Mouse (Mus musculus) neural tube, embryonic 15.5 days (tissue): ENCODE results near the gene Inafm2. TPM values are rescaled to one million over a fixed set of nuclear protein-coding genes. Genes with fewer than 3 reads are reported as not detected.
A peak's percentile ranks its signal among the peaks of the same experiment; 100 is the strongest.

Source experiments
- ATAC-seq: fragments of 200-750 bp; cut with Nextera tagmentation; 2 replicates; pipeline ENCODE4 v1.8.0; 2017; ENCODE audit warnings: mild to moderate bottlenecking, moderate TSS enrichment, moderate library complexity; ENCODE audit not compliant: low FRiP score
- H3K27ac ChIP-seq: fragments of 300-500 bp; sonication (generic); replicated peaks from 2 replicates; pipeline ENCODE4 v1.5.1; 2015; ENCODE audit warnings: mild to moderate bottlenecking, inconsistent platforms
- H3K27me3 ChIP-seq: fragments of 300-500 bp; sonication (generic); replicated peaks from 2 replicates; pipeline ENCODE4 v1.6.1; 2015; ENCODE audit warnings: inconsistent platforms
- H3K36me3 ChIP-seq: fragments of 300-500 bp; sonication (generic); 2 replicates; pipeline ENCODE4 v1.6.1; 2015; ENCODE audit warnings: inconsistent platforms
- H3K4me1 ChIP-seq: fragments of 300-500 bp; sonication (generic); 2 replicates; pipeline ENCODE4 v1.6.1; 2015; ENCODE audit warnings: inconsistent platforms
- H3K4me2 ChIP-seq: fragments of 300-500 bp; sonication (generic); 2 replicates; pipeline ENCODE4 v1.6.1; 2015; ENCODE audit warnings: inconsistent platforms, mild to moderate bottlenecking, moderate library complexity
- H3K4me3 ChIP-seq: fragments of 300-500 bp; sonication (generic); replicated peaks from 2 replicates; pipeline ENCODE4 v1.5.1; 2015; ENCODE audit warnings: mild to moderate bottlenecking, inconsistent platforms
- H3K9ac ChIP-seq: fragments of 300-500 bp; sonication (generic); replicated peaks from 2 replicates; pipeline ENCODE4 v1.6.1; 2015; ENCODE audit warnings: mild to moderate bottlenecking, inconsistent platforms
- H3K9me3 ChIP-seq: fragments of 300-500 bp; sonication (generic); replicated peaks from 2 replicates; pipeline ENCODE4 v1.6.1; 2016; ENCODE audit warnings: inconsistent platforms
- WGBS: fragments of 180-500 bp; shearing (Covaris S2); methylation state at CpG from one replicate; pipeline ENCODE4 v1.1.7; 2015; ENCODE audit warnings: mixed read lengths; 5-methylcytosine and 5-hydroxymethylcytosine counted together
- polyA plus RNA-seq: library from polyadenylated mRNA; unstranded; fragments of >200 nt; fragmentation: Nextera tagmentation; extraction: Ambion mirVana; gene quantifications from 2 replicates; pipeline ENCODE4 v1.2.1, GENCODE M21; 2015

The Inafm2 gene
- polyA plus RNA-seq, 1 experiment from 2014 or later = 22.0 TPM

- no peak overlapping the region for H3K27ac ChIP-seq
- peaks cover 3% of the 10 kb centered on the region; the same call in 1 of the 2 replicates for H3K27me3 ChIP-seq
- peak; percentile 34; the same call in 1 of the 2 replicates for ATAC-seq
- peaks cover 10% of the 10 kb centered on the region; the same call in 1 of the 2 replicates for H3K4me1 ChIP-seq
- H3K9ac ChIP-seq = no peak overlapping the region
- H3K36me3 ChIP-seq = peaks cover 79% of the 10 kb centered on the region
- peak overlapping the region; percentile 44 for H3K4me2 ChIP-seq
- 26% methylated on average over 44 of the region's 44 CpGs for WGBS
- H3K4me3 ChIP-seq = 0 out of 2 replicates have a peak overlapping the region, but pooled peaks have one; percentile 8
- H3K9me3 ChIP-seq = no peaks in the 10 kb centered on the region
These were observed 45.3 kb downstream of the Inafm2 start for GRCm38 (mm10) chr2:118790551-118791525.

- Histone ChIP-seq H3K4me1 (peaks cover 10% of the 10 kb centered on the region; the same call in 1 of the 2 replicates), H3K27me3 (peaks cover 3% of the 10 kb centered on the region; the same call in 1 of the 2 replicates), H3K9ac (no peak overlapping the region), H3K27ac (no peak overlapping the region), H3K4me2 (no peak overlapping the region), H3K4me3 (no peak overlapping the region), H3K9me3 (no peaks in the 10 kb centered on the region), H3K36me3 (peaks cover 70% of the 10 kb centered on the region)
- 95% methylated on average over 26 of the region's 26 CpGs for WGBS
- ATAC-seq = no peak
These were observed 46.2 kb downstream of the Inafm2 start for GRCm38 (mm10) chr2:118791591-118792258.

GRCm38 (mm10) chr2:118792259-118792613, 46.7 kb downstream of the Inafm2 start:
- WGBS = 87% methylated on average over 4 of the region's 4 CpGs
- Histone ChIP-seq H3K4me3 (no peak overlapping the region), H3K9ac (no peak overlapping the region), H3K27ac (no peak overlapping the region), H3K4me2 (no peak overlapping the region), H3K4me1 (peaks cover 10% of the 10 kb centered on the region; the same call in 1 of the 2 replicates), H3K9me3 (no peaks in the 10 kb centered on the region), H3K27me3 (peaks cover 3% of the 10 kb centered on the region; the same call in 1 of the 2 replicates), H3K36me3 (peaks cover 65% of the 10 kb centered on the region)
- ATAC-seq = no peak

GRCm38 (mm10) chr2:118793636-118794035, 48.1 kb downstream of the Inafm2 start:
- Histone ChIP-seq H3K4me3 (no peak overlapping the region), H3K27me3 (peaks cover 3% of the 10 kb centered on the region; the same call in 1 of the 2 replicates), H3K36me3 (peaks cover 55% of the 10 kb centered on the region), H3K27ac (no peak overlapping the region), H3K4me1 (peaks cover 10% of the 10 kb centered on the region; the same call in 1 of the 2 replicates), H3K4me2 (no peak overlapping the region), H3K9ac (no peak overlapping the region), H3K9me3 (no peaks in the 10 kb centered on the region)
- 86% methylated on average over 4 of the region's 4 CpGs for WGBS
- ATAC-seq = no peak

Other genes with a start within 250 kb of the Inafm2 start
- gene Bmf, start 196.1 kb upstream of the Inafm2 start, polyA plus RNA-seq = 2.0 and 3.6 TPM in 2 replicates
- gene Bub1b, start 147.5 kb upstream of the Inafm2 start, polyA plus RNA-seq = 7.0 and 26.4 TPM in 2 replicates
- gene Pak6, start 82.5 kb upstream of the Inafm2 start, polyA plus RNA-seq = 40.2 and 42.4 TPM in 2 replicates
- gene Ankrd63, start 41.8 kb upstream of the Inafm2 start, polyA plus RNA-seq = not detected in 2 replicates
- gene Plcb2, start 17.3 kb upstream of the Inafm2 start, polyA plus RNA-seq = 1.0 and 2.2 TPM in 2 replicates
- gene Ccdc9b, start 16.9 kb downstream of the Inafm2 start, polyA plus RNA-seq = 0.97 and 1.2 TPM in 2 replicates
- 1.2 TPM in 1 of 2 replicates, not detected in the other for gene Phgr1, start 27.0 kb downstream of the Inafm2 start, polyA plus RNA-seq
- gene Disp2, start 34.0 kb downstream of the Inafm2 start, polyA plus RNA-seq = 65.4 and 75.6 TPM in 2 replicates
- gene Knstrn, start 68.2 kb downstream of the Inafm2 start, polyA plus RNA-seq = 14.8 and 30.3 TPM in 2 replicates
- gene Ivd, start 116.2 kb downstream of the Inafm2 start, polyA plus RNA-seq = 51.9 and 59.4 TPM in 2 replicates
- 8.5 TPM in 2 replicates for gene Bahd1, start 154.6 kb downstream of the Inafm2 start, polyA plus RNA-seq
- 6.1 and 9.3 TPM in 2 replicates for gene Chst14, start 180.7 kb downstream of the Inafm2 start, polyA plus RNA-seq